Mouse (Mus musculus) retina, adult 2 months (tissue): ENCODE results near the gene Spsb1.

Experiments used
- DNase-seq: peaks from one replicate; pipeline ENCODE4 v3.0.0-alpha.2; 2012; ENCODE audit warnings: low read depth, low spot score

The Spsb1 gene

DNA sequence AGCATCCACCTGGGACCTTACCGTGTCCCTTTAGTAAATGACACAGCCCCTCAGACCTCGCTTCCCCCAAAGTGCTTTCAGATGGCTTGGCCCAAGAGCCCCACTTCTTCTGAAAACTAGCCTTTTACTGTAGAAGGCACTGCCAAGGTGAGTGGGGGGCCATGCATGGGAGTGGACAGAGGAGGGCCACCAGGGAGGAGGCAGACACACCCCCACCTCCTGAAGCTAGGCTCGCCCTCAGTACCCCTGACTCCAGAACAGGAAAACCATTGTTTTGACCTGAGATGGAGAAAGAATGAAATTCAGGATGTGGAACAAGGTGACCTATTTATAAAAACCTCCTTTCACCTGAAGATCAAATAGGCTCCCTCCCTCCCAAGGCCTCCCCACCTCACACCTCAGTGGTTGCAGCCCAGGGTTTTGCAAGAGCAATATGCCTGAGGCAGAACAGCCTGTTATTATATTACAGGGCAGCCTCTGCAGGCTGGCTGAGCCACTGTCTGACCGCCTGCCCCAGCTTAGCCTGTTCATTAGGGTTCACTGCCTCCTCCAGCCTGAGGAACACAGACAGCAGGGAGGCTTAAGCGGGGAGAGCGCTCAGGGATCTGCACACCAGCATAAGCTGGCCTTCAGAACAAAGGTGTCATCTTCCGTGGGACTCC lies 41.0 kb downstream of the Spsb1 start:
- peak; percentile 18 for DNase-seq

DNA sequence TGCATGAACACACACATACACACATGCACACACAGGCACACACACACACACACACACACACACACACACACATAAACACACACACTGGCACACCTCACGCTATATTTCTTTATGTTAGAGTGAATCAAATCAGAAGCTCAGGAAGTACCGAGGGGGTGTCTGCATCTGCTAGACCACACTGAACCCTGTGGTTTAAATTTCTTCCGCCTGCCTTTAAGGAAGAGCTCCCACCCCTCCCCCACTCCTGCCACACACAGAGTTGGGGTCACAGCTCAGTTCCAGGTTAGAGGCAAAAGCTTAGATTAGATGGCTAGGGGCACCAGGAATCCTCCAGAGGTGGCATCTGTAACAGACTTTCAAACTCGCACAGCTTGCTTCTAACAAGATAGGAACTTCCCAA lies 42.4 kb downstream of the Spsb1 start:
- no peak for DNase-seq

DNA sequence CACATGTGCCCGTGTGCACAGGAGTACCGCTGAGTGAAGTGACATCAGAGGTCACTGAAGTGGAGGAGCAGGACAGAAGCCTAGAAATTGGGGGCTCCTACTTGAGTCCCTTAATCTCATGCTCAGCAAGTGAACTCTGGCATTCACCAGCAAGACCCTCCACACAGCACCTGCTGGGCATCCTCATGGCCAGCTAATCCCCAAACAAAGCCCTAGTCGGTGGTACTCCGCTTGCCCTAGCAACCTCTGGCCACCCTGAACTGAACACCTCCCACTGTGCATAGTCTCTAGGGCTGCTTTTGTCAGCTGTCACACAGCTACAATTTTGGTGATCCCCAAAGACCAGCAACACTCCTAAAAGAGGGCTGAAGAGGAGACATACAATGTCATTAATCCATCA lies 44.3 kb downstream of the Spsb1 start:
- DNase-seq = no peak

DNA sequence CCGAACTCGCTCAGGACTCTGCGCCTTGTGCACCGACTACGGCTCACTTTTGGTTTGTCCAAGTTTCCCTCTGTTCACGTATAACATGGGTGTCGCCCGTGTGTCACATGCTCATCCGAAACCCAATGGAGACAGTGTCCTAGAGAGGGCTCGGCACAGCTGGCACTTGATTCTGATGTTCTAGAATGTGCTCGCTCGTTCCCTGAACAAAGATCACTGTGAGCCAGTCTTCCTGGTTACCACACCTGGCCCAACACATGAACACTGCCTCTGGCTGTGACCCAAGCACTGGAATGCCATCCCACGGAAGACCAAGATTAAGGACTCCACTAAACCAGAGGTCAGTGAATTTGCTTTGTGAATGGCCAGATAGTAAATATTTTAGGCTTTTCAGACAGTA lies 45.3 kb downstream of the Spsb1 start:
- DNase-seq = no peak

DNA sequence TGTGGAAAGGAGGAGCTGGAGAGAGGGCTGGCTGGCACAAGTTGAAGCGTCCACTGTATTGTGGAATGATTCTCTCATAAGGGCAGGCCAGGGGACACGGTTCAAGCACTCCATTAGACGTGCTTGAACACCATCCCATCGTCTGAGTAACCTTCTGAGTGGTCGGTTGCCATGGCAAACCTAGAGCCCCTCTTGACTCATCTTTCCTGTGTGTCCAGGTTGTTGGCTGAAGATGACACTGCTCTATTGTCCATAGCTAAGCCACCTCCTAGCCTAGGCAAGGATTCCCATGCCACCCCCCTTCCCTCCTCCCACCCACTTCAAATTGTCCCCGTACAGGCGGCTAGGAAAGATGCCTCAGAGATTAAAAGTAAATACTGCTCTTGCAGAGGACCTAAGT lies 45.9 kb downstream of the Spsb1 start:
- no peak for DNase-seq

DNA sequence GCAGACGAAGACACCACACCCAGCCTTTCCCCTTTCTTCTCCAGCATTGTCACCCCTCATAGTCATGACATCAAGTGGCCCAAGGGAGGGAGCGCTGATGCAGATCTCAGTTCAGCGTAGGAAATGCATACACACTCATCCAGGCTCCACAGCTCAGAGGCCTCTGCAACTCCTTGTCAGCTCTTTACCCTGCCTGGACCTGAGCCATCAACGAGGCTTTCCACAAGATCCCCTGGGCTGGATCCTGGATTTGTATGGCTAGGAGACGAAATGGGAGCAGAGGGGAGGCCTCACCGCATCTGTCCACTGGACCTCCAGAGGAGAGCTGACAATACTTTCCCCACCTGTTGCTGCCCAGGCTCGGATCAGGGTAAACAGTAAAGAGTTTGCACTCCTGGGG lies 47.2 kb downstream of the Spsb1 start:
- DNase-seq = no peak

DNA sequence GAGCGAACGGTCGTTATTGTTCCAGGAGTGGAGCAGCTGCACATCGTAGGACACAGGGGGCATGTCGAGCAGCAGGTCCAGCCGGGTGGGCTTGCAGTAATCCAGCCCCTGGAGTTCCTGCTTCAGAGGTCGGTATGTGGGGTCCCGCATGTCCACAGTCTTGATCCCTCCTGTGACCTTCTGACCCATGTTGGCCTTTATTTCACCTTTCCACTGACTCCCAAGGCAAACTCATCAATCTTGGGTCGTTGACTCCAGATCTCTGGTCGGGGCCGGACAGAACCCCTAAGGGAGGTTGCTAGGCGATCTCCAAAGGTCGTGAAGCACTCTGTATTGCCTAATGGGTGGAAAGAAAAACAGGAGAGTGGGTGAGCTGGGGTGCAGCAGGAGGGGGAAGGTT lies 47.9 kb downstream of the Spsb1 start:
- DNase-seq = no peak

DNA sequence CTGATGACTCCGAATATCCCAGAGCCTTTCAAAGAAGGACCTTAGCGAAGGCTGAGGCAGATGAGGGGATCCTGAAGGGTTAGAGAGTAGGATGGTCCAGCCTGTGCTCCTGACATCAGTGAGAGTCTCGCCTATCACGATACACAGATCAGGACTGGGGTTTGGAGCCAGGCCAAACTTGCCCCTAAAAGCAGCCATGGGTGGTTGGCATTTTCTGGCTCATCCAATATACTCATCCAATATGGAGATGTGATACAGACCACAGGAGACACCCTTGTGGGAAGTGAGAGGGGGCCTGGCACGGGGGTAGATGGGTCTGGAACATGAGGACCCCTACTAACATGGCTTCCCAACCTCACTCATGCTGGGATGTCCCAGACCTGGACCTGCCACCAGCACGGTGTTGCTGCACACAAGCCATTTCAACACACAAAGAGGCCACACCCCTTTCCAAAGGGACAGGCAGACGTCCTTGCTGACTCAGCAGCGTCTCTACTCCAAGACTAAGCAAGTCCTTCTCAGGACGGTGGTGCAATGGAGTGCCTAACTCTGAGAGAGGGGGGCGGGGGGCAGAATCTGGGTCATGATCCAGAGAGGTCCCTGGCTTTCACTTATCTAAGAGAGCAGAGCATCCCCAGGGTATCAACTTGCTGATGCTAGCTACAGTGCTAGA lies 49.4 kb downstream of the Spsb1 start:
- DNase-seq = no peak

DNA sequence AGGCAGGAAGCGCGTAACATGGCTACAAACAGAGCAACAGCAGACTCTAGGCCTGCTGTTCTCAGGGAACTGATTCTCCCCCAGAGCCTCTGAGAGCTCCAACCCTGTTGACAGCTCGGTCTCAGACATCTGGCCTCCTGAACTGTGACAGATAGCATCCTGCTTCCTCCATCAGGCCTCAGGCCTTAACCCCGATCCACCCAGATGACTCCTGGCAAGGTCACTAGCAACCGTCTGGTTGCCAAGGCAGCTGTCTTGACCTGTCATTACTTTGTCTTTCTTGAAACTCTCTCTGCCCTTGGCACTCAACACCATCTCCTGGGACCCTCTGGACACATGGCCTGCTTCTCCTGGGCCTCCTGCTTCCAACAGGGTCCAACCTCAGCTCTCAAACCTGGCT lies 51.8 kb downstream of the Spsb1 start:
- DNase-seq = no peak

DNA sequence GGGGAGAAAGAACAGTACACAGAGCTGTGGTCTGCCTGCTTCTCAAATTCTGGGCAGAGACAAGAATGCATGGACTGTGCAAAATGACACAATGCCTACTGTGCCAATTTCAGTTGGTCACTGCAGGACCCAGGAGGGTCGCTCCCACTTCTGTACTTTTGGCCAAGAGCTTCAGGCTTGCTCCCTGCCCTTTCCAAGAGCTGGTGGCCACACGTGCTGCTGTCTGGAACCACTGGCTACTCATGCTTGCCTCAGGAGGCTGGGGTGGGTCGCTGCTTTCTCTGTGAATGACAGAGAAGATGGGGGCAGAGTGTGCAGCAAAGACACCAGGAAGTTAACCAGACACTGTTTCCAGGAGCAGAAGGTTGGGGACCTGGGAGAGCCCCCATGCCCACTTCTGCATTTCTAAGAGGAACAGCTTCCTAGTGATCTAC lies 53.5 kb downstream of the Spsb1 start:
- no peak for DNase-seq

DNA sequence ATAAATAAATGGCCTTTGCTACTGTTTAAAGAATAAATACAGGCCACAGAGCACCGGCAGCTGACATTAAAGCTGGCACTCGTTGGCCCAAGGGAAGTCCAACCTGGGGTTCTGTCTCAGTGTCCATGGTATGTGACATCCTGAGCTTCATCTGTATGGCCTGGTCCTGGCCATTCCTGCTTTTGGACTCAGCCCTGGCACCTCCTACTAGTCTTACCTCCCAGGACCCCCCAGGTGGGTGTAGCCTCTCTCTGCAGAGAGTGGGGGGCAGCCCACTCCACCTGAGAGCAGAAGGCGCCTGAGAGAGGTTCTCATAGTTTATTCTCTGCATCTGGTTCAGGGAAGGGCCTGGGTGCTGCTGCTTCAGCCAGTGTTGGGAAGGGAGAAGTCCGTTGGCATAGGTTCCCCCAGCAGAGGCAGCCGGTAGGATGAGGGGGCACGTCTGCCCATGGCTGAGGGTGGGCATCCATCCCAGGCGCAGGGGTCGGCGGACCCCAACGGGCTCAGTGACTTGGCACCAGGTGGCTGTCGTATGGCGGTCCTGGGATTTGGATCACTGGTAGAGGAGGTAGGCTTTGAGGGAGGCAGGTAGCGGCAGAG lies 57.1 kb downstream of the Spsb1 start:
- DNase-seq = no peak

DNA sequence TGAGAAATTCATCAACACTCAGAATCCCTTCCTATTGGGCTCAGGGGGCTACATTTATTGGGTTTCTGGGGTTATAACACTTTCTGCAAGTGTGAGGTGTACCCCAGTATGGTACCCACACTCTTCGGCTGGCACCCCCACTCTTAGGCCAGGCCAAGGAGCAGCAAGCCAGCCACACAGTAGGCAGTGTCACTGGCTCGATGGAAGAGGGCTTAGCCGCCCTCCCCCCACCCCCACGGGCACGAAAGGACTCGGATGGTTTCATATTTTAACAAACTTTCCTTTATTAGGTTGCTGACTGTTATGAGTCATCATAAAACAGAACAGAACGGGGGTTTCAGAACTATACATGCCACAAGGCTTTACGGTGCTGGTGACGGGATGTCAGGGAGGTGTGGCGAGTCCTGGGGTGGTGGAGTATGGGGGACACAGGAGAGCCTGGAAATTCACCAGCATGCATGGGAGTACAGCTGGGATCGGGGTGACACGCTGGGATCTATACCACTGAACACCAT lies 58.8 kb downstream of the Spsb1 start:
- no peak for DNase-seq

DNA sequence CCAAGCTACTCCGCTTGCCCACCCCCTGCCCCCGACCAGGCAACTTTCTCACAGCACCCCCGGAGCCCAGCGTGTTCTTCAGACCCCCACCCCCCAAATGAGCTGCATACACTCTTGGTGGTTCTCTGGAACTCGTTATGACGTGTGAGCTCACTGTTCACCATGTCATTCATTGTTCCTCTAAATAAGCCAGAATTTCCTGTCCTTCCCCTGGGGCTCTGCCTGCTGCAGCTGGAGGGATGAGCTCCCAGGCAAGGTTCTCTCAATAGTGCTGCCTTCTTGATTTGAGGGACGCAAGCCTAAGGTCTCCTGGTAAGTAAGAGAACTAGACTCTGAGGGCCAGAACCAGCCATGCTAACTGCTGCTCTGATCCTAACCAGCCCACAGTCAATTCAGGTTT lies 59.6 kb downstream of the Spsb1 start:
- no peak for DNase-seq

DNA sequence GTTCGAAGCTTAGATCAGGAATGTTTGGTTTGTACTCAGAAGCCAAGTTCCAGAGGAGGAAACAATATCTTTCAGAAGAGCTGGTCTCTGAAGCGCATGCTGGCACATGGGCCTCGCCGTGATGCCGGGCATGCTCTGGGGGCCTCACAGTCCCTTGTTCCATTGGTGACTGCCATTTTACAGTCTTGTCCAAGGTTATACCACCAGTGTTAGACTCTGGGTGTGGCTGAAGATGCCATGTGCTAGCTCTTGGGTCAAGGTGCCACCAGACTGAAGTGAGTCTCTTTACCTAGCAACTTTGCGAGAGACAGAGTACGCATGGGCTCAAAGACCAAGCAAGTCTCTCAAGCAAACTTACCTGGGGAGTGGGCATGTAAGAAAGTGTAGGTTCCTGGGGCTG lies 60.5 kb downstream of the Spsb1 start:
- no peak for DNase-seq

DNA sequence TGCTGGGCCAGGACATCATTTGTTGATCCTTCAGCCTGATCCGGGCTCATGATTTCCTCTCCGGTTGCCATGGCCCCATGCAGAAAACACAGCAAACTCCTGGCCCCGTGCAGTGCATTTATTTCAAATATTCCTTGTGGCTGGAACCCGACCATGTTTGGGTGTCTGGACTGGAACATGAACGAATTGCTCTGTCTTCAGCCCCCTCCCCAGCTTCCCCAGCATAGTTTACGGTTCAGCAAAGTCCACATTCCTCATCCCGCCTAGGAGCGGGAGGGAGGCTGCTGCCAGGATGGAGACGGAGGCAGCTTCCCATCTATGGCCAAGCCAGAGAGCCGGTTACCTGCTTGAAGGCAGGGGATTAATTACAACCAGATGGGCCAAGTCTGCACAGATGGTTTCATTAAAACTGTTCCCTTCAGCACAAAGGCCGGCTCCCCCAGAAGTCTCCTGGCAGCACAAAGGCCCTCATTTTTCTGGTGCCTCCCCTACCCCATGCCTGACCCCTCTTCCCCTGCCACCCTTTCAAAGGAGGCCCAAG lies 61.2 kb downstream of the Spsb1 start:
- DNase-seq = no peak

DNA sequence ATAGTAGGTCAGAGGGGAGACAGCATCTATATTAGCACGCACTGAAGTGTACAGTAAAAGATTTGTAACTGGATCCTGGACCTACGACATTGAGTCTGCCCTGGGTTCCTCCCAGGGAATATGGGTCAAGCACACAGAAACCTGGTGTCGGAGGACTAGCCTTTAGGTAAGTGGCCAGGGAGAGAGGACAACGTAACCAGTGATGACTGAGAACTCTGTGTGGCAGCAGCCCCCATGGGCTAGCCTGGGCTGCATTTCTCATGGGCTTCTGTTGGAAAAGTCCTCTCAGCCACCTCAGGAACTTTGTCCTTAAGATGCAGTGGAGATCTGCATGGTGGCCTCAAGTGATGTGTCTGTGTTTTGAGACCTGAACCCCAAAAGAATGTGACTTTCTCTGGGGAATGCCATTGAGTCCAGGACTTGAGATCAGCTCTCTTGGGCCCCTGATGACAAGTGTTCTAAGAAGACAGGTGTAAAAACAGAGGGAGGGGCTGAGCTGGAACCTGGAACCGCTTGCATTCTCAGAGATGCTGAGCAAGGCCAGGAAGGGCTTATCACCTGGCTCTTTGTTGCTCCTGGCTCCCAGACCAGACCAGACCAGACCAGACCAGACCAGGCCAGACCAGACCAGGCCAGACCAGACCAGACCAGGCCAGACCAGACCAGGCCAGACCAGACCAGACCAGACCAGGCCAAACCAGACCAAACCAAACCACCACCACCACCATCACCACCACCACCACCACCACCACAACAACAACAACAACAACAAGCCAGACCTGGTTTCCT lies 63.5 kb downstream of the Spsb1 start:
- no peak for DNase-seq

DNA sequence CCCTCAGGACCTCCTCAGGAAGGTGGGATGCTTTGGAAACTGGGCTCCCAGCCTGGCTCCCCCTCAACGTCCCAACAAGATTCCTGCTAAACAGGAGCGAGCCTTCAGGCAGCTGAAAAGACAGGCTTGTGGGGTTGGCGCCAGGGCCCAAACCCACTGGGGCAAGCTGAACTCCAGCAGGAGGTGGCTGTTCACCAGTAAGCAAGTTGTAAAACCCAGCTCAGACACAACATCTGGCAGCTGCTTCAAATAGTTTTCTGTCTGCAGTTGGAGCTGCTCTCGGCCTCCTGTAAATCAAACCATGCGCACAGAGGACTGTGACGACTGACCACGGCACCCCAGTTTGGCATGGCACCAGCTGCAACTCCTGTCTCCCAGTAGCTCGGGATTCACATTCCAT lies 64.3 kb downstream of the Spsb1 start:
- no peak for DNase-seq

DNA sequence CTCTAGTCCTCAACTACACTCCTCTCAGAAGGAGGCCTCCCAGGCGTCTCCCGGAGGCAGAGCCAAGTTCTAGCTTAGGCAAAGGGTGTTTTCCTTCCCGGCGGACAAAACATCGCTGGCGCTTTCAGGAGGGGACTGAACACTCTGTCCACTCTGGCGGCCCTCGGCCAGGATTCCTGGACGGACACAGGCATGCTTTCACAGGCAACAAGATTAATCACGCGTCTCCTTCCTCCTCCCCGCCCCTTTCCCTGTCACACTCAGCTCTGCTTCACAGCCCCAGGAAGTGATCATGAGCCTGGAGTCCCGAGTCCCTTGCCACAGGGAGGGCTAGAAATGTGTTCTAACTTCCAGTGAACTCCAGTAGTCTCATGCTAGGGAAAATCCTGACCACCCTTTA lies 65.0 kb downstream of the Spsb1 start:
- no peak for DNase-seq

DNA sequence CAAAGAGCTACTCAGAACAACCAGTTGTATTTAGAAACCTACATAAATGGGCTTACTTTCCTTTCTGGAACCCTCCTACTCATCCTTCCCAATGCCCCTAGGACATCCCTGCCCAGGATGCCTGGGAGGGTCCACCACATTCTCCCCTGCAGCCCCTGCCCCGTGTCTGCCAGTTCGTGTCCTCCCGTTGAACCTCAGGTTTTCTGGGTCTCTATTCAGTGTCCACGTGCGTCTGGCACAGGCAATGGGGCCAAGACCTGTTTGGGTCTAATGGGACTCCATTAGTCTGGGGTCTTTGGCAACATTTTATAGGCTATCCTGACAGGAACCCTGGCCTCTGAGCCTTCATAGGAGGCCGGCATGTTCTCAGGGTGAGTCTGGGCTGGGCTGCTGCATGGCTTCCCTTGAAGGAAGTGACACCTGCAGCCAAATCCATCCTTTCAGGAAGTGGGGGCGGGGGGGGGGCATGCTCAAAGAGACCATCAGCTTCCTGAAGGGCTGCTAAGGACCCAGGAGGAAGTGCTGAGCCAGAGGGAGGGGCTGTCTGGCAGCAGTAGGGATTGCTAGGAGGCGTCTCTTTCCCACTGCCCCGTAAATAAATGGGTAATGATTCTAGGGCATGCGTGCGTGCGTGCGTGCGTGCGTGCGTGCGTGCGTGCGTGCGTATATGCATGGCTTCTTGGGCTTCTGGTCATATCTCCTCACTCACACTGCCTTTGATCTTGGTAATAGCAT lies 65.9 kb downstream of the Spsb1 start:
- DNase-seq = no peak

DNA sequence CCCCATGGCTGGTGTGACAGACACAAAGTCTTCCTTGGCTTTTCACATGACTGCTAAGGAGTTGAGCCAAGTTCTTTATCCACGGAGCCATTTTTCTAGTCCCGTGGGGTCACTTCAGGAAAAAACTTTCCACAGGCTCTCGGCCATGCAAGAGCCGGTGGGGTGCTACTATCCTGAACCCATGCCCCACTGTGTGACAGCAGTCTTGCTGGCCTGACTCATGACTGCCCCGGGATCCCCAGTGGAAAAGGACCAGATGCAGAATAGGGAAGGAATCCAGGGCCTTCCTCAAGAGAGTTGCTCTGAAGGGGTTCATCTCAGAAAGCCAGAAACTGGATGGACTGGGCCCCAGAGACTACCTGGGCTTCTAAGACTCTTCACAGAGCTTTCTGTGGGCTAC lies 66.7 kb downstream of the Spsb1 start:
- no peak for DNase-seq
